Mouse (Mus musculus): ENCODE results near the gene Hap1.
"Not testable (repeated sequence)": the region's sequence is repeated elsewhere in the genome, so short reads cannot be mapped to it uniquely, and the experiment has no call there.

Hap1 gene

GRCm38 (mm10) chr11:100355151-100355951, 577 bp downstream of the Hap1 start:
- peak; percentile 61 to 63 for DNase-seq (ENCODE audit: low spot score in 2 of 2)

- DNase-seq (ENCODE audit: low spot score in 2 of 2), result peak; percentile 40 to 53
These were observed 3.7 kb downstream of the Hap1 start for GRCm38 (mm10) chr11:100352076-100352857.

DNA sequence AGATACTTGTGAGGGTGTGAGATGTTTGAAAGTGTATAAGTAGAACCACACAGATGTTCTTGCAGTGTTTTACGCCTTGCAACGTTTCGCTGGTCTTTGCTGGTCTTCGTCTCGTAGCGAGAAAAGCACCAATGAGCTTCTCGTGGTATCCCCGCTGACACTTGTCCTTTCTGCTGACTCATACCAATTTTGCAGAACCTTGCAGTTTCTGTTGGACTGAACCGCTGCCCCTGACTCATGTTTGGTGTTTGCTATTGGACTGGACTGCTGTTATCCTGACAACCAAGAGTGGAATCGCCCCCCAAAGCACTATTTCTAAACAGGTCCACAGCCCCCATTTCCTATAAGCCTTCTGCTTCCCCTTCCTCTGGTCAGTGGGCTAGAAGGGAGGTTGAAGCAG, 11.7 kb downstream of the Hap1 start:
- DNase-seq (ENCODE audit: low spot score in 2 of 2), result no peak

- DNase-seq (ENCODE audit: low spot score in 2 of 2), result no peak
These were observed 20.2 kb downstream of the Hap1 start for GRCm38 (mm10) chr11:100335731-100336130.

DNA sequence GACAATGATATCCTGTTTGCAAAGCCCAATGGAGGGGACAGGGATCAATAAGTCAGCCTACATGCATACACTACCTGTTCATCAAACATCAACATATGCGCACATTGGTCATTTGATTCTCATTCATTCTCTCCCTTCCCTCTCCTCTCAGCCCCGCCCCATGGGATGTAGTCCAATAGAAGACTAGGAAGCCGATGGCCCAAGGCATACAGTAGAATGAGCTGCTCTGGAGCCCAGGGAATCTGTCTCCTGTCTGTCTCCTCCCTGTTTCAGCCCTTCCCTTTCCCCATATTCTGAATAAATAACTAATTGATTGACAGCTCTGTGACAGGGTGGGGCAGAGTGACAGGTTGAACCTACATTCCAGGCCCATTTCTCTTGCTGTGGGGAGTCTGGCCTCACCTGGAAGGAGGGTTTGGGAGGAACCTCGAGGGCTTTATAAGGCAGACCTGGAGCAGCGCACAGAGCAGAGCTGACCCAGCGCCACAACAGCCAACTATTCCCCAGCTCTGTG, 21.9 kb downstream of the Hap1 start, which contains the start of gene Gast:
Gast (plus strand) TSS at position 464 of the 514 bp plus-strand sequence.
- no peak for DNase-seq (ENCODE audit: low spot score in 2 of 2)

DNA sequence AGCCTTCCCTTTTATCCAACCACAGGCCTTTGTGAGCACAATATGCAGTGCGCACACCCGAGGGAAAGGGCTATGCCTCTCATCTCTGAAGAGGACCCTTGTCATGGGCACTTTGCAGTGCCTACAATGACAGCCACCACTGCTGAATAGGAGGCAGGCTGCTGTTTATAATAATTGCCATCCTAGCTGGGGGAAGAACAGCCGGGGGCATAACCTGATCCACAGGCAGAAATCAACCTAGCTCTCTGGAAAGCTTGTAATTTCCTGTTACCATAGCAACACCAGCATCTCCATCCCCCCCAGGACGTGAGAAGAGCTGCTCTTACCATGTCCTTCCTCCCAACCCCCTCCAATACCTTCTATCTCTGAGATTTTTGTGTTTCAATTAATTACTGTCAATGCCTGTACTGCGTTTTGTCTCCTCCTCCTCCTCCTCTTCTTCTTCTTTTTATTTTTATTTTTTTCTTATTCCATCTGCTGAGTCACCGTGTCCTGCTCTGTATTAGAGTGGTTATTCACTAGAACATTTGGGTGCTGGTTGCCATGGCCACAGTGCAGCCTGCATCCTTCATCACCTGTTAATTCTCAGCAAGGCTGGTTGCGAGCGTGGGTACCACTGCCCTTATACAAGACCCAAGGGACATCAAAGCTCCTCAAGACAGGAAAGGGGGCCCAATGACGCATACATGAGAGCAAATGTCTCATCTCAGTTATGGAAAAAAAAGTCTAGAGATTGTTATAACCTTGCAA, 23.0 kb downstream of the Hap1 start:
- peak; percentile 71 to 81 for DNase-seq (ENCODE audit: low spot score in 2 of 2)

- not testable (repeated sequence) for DNase-seq (ENCODE audit: low spot score in 2 of 2)
These were observed 25.0 kb downstream of the Hap1 start for GRCm38 (mm10) chr11:100330816-100331375.

DNA sequence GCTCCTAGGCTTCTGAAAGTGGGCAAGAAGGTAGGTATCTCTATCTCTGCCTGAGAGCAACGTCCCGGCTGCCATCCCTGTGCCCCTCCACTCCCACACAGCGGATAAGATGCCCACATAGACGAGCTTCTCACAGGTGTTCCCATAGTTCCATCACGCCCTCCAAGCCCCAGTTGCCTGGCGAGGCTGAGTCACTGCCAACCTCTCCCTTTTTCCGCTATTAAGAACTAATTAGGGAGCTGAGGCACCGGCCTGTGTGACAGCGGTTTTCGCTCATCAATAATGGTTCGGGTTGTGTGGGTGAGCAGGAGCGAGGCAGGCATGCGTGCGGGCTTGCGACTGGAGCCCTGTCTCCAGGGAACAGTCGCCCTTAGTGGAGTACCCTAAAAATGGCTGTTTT, 25.7 kb downstream of the Hap1 start:
- DNase-seq (ENCODE audit: low spot score in 2 of 2), result peak in 1 of 2 experiments; percentile 46

GRCm38 (mm10) chr11:100327761-100328160, 28.2 kb downstream of the Hap1 start:
- DNase-seq (ENCODE audit: low spot score in 2 of 2), result no peak

DNA sequence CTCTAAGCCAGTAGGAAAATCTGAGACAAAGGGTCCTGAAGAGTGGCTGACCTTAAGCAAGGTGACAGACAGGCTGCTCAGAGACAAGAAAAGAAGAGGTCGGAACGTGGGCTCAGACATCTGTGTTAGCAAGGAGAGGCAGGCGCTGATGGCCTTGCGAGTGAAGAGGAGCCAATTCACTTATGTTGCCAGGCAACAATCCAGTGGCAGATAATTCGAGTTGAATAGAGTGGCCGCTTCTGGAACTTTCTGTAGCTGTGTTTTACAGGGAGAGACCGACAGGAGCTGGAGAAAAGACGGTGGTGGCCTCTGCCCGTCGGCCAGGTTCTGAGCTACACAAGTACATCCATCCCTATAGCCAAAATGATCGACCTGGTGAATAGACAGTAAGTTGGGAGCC, 28.6 kb downstream of the Hap1 start:
- no peak for DNase-seq (ENCODE audit: low spot score in 2 of 2)

DNA sequence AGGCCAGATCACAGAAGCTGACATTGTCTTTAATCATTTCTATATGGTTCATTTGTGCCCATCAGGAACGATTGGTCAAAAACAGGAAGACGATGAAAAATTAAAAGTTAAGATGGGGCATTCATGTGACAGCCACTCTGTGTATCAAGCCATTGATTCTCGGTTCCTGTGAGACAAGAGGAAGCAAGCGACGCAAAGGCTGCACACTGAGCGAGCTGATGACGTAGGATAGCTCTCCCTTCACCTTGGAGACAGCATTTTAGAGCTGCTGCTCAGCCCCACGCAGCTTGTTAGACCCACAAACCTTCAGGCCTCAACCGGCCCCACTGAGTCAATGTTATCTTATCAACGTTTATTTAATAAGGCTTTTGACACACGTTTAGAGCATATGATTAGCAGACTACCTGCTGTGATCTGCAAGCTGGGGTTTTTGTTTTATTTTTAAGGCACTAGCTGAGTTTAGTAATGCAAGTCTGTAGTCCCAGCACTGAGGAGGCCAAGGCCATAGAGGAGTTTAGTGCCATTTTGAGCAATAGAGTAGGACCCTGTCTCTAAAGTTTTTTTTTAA, 30.8 kb downstream of the Hap1 start:
- no peak for DNase-seq (ENCODE audit: low spot score in 2 of 2)

GRCm38 (mm10) chr11:100323578-100323977, 32.4 kb downstream of the Hap1 start:
- peak in 1 of 2 experiments; percentile 63 for DNase-seq (ENCODE audit: low spot score in 2 of 2)

DNA sequence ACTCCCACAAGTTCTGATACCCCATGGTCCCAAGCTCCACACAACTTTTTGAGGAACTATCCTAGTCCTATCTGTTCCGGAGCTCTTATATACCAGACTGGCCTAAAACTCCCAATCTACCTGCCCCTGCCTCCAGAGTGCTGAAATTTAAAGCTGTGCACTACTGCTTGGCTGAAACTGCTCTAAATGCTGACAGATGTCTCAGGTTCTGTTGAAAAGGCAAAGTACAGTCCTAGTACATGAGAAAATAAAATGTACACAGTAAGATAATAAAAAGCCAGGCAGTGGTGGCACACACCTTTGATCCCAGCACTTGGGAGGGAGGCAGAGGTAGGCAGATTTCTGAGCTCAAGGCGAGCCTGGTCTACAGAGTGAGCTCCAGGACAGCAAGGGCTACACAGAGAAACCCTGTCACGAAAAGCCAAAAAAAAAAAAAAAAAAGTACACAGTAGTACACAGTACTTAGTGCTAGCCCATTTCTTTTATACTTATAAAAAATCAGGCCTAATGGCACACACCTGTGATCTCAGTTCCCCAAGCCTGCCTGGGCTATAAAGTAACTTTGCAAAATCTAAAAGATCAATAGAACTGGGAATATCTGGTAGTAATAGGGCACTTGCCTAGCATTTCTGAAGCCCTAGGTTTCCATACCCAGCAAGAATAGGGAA, 33.2 kb downstream of the Hap1 start:
- no peak for DNase-seq (ENCODE audit: low spot score in 2 of 2)

- DNase-seq (ENCODE audit: low spot score in 2 of 2), result not testable (repeated sequence)
These were observed 34.2 kb downstream of the Hap1 start for GRCm38 (mm10) chr11:100321479-100322305.

GRCm38 (mm10) chr11:100320701-100321410, 35.1 kb downstream of the Hap1 start:
- not testable (repeated sequence) for DNase-seq (ENCODE audit: low spot score in 2 of 2)

GRCm38 (mm10) chr11:100320172-100320630, 35.7 kb downstream of the Hap1 start:
- peak; percentile 90 to 91 for DNase-seq (ENCODE audit: low spot score in 2 of 2)

GRCm38 (mm10) chr11:100319492-100320171, 36.3 kb downstream of the Hap1 start, which contains the start of gene Eif1:
Gene Eif1 (plus strand): TSS chr11:100319885.
- DNase-seq (ENCODE audit: low spot score in 2 of 2), result peak; percentile 99 to 100
